Mouse (Mus musculus): ENCODE data around the gene Olfr220. TPM values are rescaled to one million over a fixed set of nuclear protein-coding genes. Genes with fewer than 3 reads are reported as not detected.

The Olfr220 gene
- polyA plus RNA-seq (2012; rRNA removed) = not detected in 2 replicates

DNA sequence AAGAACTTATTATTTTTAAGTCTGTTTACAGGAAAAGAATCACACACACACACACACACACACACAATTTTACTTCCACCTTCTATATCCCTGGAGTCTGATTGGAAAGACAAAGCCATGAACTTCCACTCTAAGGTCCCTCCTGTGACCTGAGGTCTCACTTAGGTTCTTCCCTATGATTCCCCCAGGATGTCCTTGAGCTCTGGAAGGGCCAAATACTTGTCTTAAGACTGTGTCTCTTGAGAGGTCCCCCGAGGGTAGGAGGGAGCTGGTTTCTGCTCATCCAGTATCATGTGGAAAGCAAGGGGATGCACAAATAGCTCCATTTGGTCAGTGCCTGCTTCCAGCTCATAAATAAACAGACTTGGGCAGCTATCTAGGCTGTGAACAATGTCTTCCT, at the start of gene Olfr220:
Gene Olfr220, plus strand, starts transcription at position 301 of the 400 bp plus-strand sequence.

DNA sequence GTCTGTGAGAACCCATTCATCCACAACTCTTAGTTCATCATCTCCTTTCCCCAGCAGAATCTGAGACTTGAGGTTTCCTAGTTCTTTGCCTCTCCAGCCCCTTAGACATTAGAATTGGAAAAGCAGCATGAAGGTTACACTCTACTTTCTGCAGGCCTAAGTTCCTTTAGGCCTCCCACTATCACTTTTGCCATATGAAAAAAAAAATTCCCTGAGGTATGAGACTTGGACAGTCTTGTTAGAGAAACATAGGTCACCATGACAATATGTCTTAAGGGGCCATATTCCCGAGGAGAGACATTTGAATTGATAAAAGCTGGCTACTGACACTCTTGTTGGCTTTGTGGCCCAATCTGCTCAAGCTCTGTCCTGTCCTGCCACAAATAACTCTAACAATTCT, 18.1 kb upstream of the Olfr220 start, which contains the start of gene Olfr414:
Gene Olfr414, plus strand, starts transcription at position 301 of the 400 bp plus-strand sequence.

Other genes with a start within 250 kb of the Olfr220 start
- gene Olfr419, start 190.0 kb upstream of the Olfr220 start, polyA plus RNA-seq (2012; rRNA removed) = not detected in 2 replicates
- gene Mptx1, start 111.6 kb upstream of the Olfr220 start, polyA plus RNA-seq (2012; rRNA removed) = 65.3 and 144 TPM in 2 replicates
- gene Olfr417, start 77.0 kb upstream of the Olfr220 start, polyA plus RNA-seq (2012; rRNA removed) = not detected in 2 replicates
- gene Olfr248, start 51.0 kb upstream of the Olfr220 start, polyA plus RNA-seq (2012; rRNA removed) = not detected in 2 replicates
- not detected in 2 replicates for gene Olfr414, start 18.0 kb upstream of the Olfr220 start, polyA plus RNA-seq (2012; rRNA removed)
- gene Fmn2, start 59.7 kb downstream of the Olfr220 start, polyA plus RNA-seq (2012; rRNA removed) = 0.17 and 0.23 TPM in 2 replicates

Data from colon, adult 2 months (tissue).